Mouse (Mus musculus) kidney, postnatal 4 days (tissue): ENCODE measurements at regions not wholly inside any gene's neighbourhood (a gene's known extent, or its start where the extent isn't known, plus 50 kb on each side); places are given as distances from the start of the nearest gene placed in this dataset.

ENCODE experiments used
- DNase-seq, 2 experiments: peaks; one replicate each; pipeline ENCODE4 v3.0.0; 2021; ENCODE audit warnings: mixed read lengths in 2 of 2

DNA sequence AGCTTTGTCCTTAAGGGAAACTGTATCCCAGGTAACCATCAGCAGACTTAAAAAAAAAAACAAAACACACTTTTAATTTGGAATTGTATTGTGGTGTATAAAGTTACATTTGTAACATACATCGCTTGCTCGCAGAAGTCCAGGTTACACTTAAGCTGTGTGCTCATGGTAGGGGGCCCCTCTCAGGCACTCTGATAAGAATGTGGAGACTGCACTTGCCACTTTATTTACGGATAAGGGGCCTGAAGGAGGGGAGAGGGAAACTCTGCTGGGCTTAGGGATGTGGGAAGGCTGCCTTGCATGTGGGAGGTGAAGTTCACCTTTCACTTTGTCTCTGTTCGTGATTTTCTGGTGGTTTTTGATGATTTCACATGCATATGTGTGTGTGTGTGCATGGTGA is 58.7 kb downstream of the Ccdc185 start:
- DNase-seq = no peak

DNA sequence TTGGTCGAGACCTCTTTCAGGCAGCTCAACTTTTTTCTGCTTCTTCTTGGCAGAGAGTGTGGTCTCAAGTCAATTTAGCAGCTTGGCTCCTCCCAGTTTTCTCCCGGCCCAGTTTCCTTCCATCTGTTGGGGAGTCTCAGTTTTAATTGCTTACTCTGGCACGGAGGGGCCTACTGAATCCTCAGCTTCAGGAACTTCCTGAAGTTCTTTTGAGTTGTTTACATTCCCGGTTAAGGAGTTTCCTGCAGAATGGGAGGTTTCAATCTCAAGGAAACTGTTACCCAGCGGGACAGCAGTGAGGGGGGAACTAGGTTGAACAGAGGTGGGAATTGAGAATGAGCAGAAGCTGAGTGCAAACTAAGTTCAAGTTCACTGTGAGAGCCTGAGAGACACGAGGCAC is 59.2 kb downstream of the Ccdc185 start:
- DNase-seq = no peak

DNA sequence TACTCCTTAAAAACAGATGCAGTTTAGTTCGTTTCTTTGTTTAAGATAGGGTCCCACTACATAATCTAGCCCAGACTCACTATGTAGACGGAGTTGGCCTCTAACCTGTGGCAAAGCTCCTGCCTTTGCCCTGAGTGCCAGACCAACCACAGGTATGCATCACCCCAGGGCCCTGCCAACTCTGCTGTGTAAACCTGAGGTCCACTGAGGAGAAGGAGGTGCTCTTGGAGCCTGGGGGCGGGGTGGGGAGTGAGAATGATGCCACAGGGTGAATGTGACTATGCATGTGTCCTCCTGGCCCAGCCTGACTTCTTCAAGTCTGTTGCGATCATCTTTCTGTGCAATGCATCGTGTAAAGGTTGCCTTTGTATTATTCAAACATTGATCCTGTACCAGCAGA is 61.8 kb downstream of the Ccdc185 start:
- DNase-seq = no peak

DNA sequence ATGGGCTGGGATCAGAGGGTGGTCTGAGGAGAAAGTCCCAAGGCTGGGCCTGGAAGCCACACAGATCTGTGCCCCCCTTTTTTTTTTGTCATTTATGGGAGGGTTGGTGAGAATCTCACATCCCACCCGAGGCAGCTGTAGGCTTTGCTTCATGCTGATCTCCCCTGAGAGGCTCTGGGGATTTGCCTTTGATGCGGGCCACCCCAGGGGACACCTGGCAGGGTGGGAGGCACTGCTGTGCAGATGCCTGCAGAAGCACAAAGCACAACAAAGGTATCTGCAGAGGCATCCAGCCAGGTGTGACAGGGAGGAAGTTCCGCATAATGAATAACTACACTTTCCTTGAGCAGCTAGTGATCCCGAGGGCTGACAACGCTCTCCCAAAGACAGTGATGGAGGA is 62.7 kb downstream of the Ccdc185 start:
- peak in 1 of 2 experiments; percentile 20 for DNase-seq

DNA sequence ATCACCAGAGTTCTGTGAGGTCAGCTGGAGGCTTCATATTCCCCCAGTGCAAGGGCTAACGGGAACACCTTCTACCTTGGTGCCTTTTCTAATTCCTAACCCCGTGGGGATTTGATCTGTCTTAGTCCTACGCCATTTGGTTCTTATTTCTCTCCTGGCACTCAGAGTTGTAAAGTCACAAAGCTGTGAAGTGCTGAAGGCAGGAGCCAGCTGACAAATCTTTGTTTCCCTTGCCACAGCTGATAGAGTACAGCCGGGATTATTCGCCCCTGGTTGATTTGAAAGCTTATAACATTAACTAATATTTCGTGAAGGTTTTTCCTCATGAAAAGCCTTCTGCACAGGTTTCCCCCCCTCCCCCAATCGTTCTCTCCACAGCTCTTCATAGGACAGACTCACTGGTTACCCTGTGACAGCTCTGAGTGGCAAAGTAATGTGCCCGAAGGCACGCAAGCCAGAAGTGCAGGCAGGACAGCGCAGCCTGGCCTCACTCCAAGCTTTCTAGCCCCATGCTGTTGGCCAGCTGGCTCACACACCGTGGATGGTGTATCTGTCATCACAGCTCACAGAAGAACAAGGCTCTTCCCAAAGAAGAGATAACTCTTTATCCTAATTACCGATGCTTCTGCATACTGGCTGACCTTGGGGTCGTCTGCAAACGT is 66.3 kb downstream of the Ccdc185 start:
- DNase-seq = peak; percentile 37 to 47
